29 mouse cellular contexts compared by ENCODE assay signal in the genomic region with DNA sequence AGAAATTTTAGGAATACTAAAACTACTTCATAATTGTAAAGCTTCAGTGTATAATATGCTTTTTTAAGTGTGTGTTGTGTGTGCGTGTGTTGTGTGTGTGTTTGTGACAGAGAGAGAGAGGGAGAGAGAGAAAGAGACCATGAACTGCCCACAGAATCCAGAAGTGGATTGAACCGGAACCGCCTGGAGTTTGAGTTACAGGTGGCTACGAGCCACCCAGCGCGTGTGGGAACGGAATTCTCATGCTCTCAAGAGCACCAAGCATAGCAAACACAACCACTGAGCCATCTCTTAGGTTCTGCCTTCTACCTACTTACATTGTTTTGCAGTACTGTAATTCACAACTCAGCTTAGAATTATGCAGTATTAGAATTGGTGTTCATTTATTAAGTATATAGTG. TPM values are rescaled to one million over a fixed set of nuclear protein-coding genes. Genes with fewer than 3 reads are reported as not detected.
DNase-seq lines count a peak whose midpoint lies in the region; ATAC-seq and TF ChIP-seq lines count a peak whose summit lies in the region.
"Had no signal": no experiment of that assay in that cellular context is flagged by ENCODE, and none has a peak within 500 bp of the region (broad histone marks: within the 10 kb centered on the region; RNA-seq: fewer than 3 reads in every experiment).

No protein-coding gene starts in this region.

- H3K4me2 ChIP-seq in kidney, postnatal 0 days (ENCODE audit: low read length): no peak overlapping the region
- H3K4me2 ChIP-seq in midbrain, embryonic 11.5 days: no peak overlapping the region
- H3K4me2 ChIP-seq: embryonic facial prominence, embryonic 13.5 days; heart, embryonic 11.5 days; hindbrain, embryonic 13.5 days; liver, embryonic 13.5 days; midbrain, embryonic 15.5 days; neural tube, embryonic 15.5 days had no signal

- no peaks in the 10 kb centered on the region for H3K9me3 ChIP-seq in kidney, postnatal 0 days (replicated peaks; ENCODE audit: low read length)
- no peaks in the 10 kb centered on the region for H3K9me3 ChIP-seq in midbrain, embryonic 11.5 days (ENCODE audit: control insufficient read depth, low read length)
- H3K9me3 ChIP-seq: embryonic facial prominence, embryonic 13.5 days; forebrain, embryonic 10.5 days; hindbrain, embryonic 13.5 days; liver, embryonic 13.5 days; midbrain, embryonic 15.5 days; neural tube, embryonic 15.5 days had no signal

- peaks cover 10% of the 10 kb centered on the region; the same call in 1 of the 2 replicates for H3K36me3 ChIP-seq in kidney, postnatal 0 days (ENCODE audit: insufficient read depth, low read length)
- H3K36me3 ChIP-seq in midbrain, embryonic 11.5 days (ENCODE audit: control insufficient read depth, insufficient read depth, low read length): no peaks in the 10 kb centered on the region; the same call in 1 of the 2 replicates

- H3K4me3 ChIP-seq in kidney, postnatal 0 days (replicated peaks; ENCODE audit: low read depth, low read length): no peak overlapping the region
- no peak overlapping the region for H3K4me3 ChIP-seq in midbrain, embryonic 11.5 days (ENCODE audit: low read depth, low read length)
- H3K4me3 ChIP-seq: embryonic facial prominence, embryonic 13.5 days; forebrain, embryonic 10.5 days; hindbrain, embryonic 13.5 days; layer of hippocampus, adult 2 months; left cerebral cortex, adult 2 months; liver, embryonic 13.5 days; midbrain, embryonic 15.5 days; neural tube, embryonic 15.5 days had no signal

- no peaks in the 10 kb centered on the region for H3K27me3 ChIP-seq in kidney, postnatal 0 days (ENCODE audit: insufficient read depth, low read length)
- H3K27me3 ChIP-seq in midbrain, embryonic 11.5 days (ENCODE audit: control insufficient read depth, insufficient read depth, low read length): no peaks in the 10 kb centered on the region
- H3K27me3 ChIP-seq: embryonic facial prominence, embryonic 13.5 days; hindbrain, embryonic 13.5 days; liver, embryonic 13.5 days; midbrain, embryonic 15.5 days; neural tube, embryonic 15.5 days; Patski had no signal

- H3K9ac ChIP-seq in kidney, postnatal 0 days (ENCODE audit: low read depth, low read length): no peak overlapping the region
- no peak overlapping the region for H3K9ac ChIP-seq in midbrain, embryonic 11.5 days (ENCODE audit: low read length)
- H3K9ac ChIP-seq: embryonic facial prominence, embryonic 13.5 days; hindbrain, embryonic 13.5 days; liver, embryonic 13.5 days; midbrain, embryonic 15.5 days; neural tube, embryonic 15.5 days had no signal

- 51% methylated on average over 7 of the region's 7 CpGs for WGBS in kidney, postnatal 0 days
- 92% methylated on average over 7 of the region's 7 CpGs for WGBS in midbrain, embryonic 11.5 days

- DNase-seq in ZHBTc4 (ENCODE audit: low read depth, low spot score): peak; percentile 12
- DNase-seq in kidney, adult 8-10 months: peak; percentile 27 to 35
- peak; percentile 70 for DNase-seq in kidney, postnatal 0 days (ENCODE audit: low spot score)
- peak; percentile 36 to 68 for DNase-seq in kidney, postnatal 4 days
- DNase-seq in right cerebral cortex, adult 18-20 months: no peak
- no peak for DNase-seq in left cerebral cortex, adult 9 months (ENCODE audit: low spot score in 2 of 2)
- DNase-seq in midbrain, embryonic 11.5 days (ENCODE audit: low spot score, missing footprints): no peak
- DNase-seq: adrenal gland, postnatal 25 days; cerebellum, adult 11-12 months; cerebellum, adult 9-11 months; heart, postnatal 4 days; liver, embryonic 13.5 days; lung, adult 18-20 months; lung, postnatal 14 days; retina, postnatal 1 day; right cerebral cortex, postnatal 25 days; thymus, adult 2 months; thymus, postnatal 36 days had no signal

- 0 out of 2 replicates have a peak overlapping the region, but pooled peaks have one; percentile 42 for H3K27ac ChIP-seq in kidney, postnatal 0 days
- H3K27ac ChIP-seq in midbrain, embryonic 11.5 days (ENCODE audit: low read depth, low read length): no peak overlapping the region
- H3K27ac ChIP-seq: embryonic facial prominence, embryonic 13.5 days; forebrain, embryonic 10.5 days; hindbrain, embryonic 13.5 days; layer of hippocampus, adult 2 months; left cerebral cortex, adult 2 months; liver, embryonic 13.5 days; midbrain, embryonic 15.5 days; neural tube, embryonic 15.5 days had no signal

- no peaks in the 10 kb centered on the region for H3K4me1 ChIP-seq in kidney, postnatal 0 days (replicated peaks; ENCODE audit: insufficient read depth, low read length)
- H3K4me1 ChIP-seq in midbrain, embryonic 11.5 days (ENCODE audit: control insufficient read depth, insufficient read depth, low read length): no peaks in the 10 kb centered on the region
- H3K4me1 ChIP-seq: embryonic facial prominence, embryonic 13.5 days; forebrain, embryonic 10.5 days; hindbrain, embryonic 13.5 days; liver, embryonic 13.5 days; midbrain, embryonic 15.5 days; neural tube, embryonic 15.5 days had no signal

- peak; percentile 64; the same call in 1 of the 2 replicates for ATAC-seq in kidney, postnatal 0 days (replicated peaks; ENCODE audit: low FRiP score, low read depth)
- ATAC-seq in midbrain, embryonic 11.5 days (ENCODE audit: low FRiP score): no peak
- ATAC-seq: forebrain, embryonic 16.5 days; intestine, embryonic 16.5 days; midbrain, embryonic 15.5 days; Patski had no signal

- TF ChIP-seq CTCF in kidney, postnatal 0 days (IDR thresholded peaks at IDR 0.05; ENCODE audit: low read depth): no peak

RNA-seq across cellular contexts. Expression of a gene that starts 19.4 kb away (rescaled TPM):
- polyA plus RNA-seq in kidney, postnatal 0 days (2015; fragmentation: Nextera tagmentation; extraction: Ambion mirVana): 59.6 and 67.4 TPM in 2 replicates
- polyA plus RNA-seq in midbrain, embryonic 11.5 days (2014; fragmentation: Nextera tagmentation; extraction: Ambion mirVana): 77.3 and 84.5 TPM in 2 replicates

RNA-seq across cellular contexts. Expression of a gene that starts 19.4 kb away (rescaled TPM):
- polyA plus RNA-seq in kidney, postnatal 0 days (2015; fragmentation: Nextera tagmentation; extraction: Ambion mirVana): 64.1 and 67.0 TPM in 2 replicates
- polyA plus RNA-seq in midbrain, embryonic 11.5 days (2014; fragmentation: Nextera tagmentation; extraction: Ambion mirVana): 127 and 135 TPM in 2 replicates

RNA-seq across cellular contexts. Expression of a gene that starts 53.1 kb away (rescaled TPM):
- polyA plus RNA-seq in kidney, postnatal 0 days (2015; fragmentation: Nextera tagmentation; extraction: Ambion mirVana): 34.7 and 40.6 TPM in 2 replicates
- 49.7 and 51.9 TPM in 2 replicates for polyA plus RNA-seq in midbrain, embryonic 11.5 days (2014; fragmentation: Nextera tagmentation; extraction: Ambion mirVana)

Comparison
In these comparisons a context has a peak if more than half of its experiments do, and no peak if none do; other contexts are left out.
1. DNase-seq: peak in ZHBTc4 (single experiment), kidney, adult 8-10 months (2 of 2), kidney, postnatal 0 days (single experiment) and kidney, postnatal 4 days (2 of 2); none in right cerebral cortex, adult 18-20 months (single experiment), left cerebral cortex, adult 9 months (0 of 2) and midbrain, embryonic 11.5 days (single experiment).